Mouse (Mus musculus) erythroid progenitor cell, adult 5-6 weeks (primary cell): ENCODE measurements around the gene Klrd1. TPM values are rescaled to one million over a fixed set of nuclear protein-coding genes. Genes with fewer than 3 reads are reported as not detected.

Source experiments
- total RNA-seq, 2 experiments: library from RNA; stranded (forward) in 1 of 2; stranded (reverse) in 1 of 2; fragments of 150-400 nt in 1 of 2; fragments of 186-747, 209-891 nt in 1 of 2; gene quantifications; 2 replicates each; pipeline versions ENCODE4 v1.2.3 to v1.2.4; 2015 to 2017; ENCODE audit warnings: low replicate concordance in 2 of 2

Klrd1 gene
- total RNA-seq, 2 experiments from 2014 or later: 10.5 TPM; not detected in 1

Other genes starting within 250 kb of the Klrd1 start
- 97.3 and 115 TPM in 2 replicates for gene Clec12a, start 249.1 kb upstream of the Klrd1 start, total RNA-seq (2015; ENCODE audit: low replicate concordance)
- gene Clec12a, start 249.1 kb upstream of the Klrd1 start, total RNA-seq (2017; ENCODE audit: low replicate concordance): 48.9 and 86.8 TPM in 2 replicates
- not detected in 2 replicates for gene Clec12b, start 205.9 kb upstream of the Klrd1 start, total RNA-seq (2015; ENCODE audit: low replicate concordance)
- not detected in 2 replicates for gene Clec12b, start 205.9 kb upstream of the Klrd1 start, total RNA-seq (2017; ENCODE audit: low replicate concordance)
- gene Clec1b, start 194.5 kb upstream of the Klrd1 start, total RNA-seq (2015; ENCODE audit: low replicate concordance): 8.3 TPM in 1 of 2 replicates, not detected in the other
- gene Clec1b, start 194.5 kb upstream of the Klrd1 start, total RNA-seq (2017; ENCODE audit: low replicate concordance): 2.7 TPM in 1 of 2 replicates, not detected in the other
- gene Clec9a, start 182.9 kb upstream of the Klrd1 start, total RNA-seq (2015; ENCODE audit: low replicate concordance): 0.72 TPM in 1 of 2 replicates, not detected in the other
- 0.13 TPM in 1 of 2 replicates, not detected in the other for gene Clec9a, start 182.9 kb upstream of the Klrd1 start, total RNA-seq (2017; ENCODE audit: low replicate concordance)
- not detected in 2 replicates for gene Clec1a, start 139.8 kb upstream of the Klrd1 start, total RNA-seq (2015; ENCODE audit: low replicate concordance)
- 2.0 TPM in 1 of 2 replicates, not detected in the other for gene Clec1a, start 139.8 kb upstream of the Klrd1 start, total RNA-seq (2017; ENCODE audit: low replicate concordance)
- 3.4 and 4.3 TPM in 2 replicates for gene Olr1, start 84.6 kb upstream of the Klrd1 start, total RNA-seq (2015; ENCODE audit: low replicate concordance)
- gene Olr1, start 84.6 kb upstream of the Klrd1 start, total RNA-seq (2017; ENCODE audit: low replicate concordance): 2.2 and 5.6 TPM in 2 replicates
- gene Tmem52b, start 79.2 kb upstream of the Klrd1 start, total RNA-seq (2015; ENCODE audit: low replicate concordance): not detected in 2 replicates
- gene Tmem52b, start 79.2 kb upstream of the Klrd1 start, total RNA-seq (2017; ENCODE audit: low replicate concordance): not detected in 2 replicates
- gene Gabarapl1, start 58.6 kb upstream of the Klrd1 start, total RNA-seq (2015; ENCODE audit: low replicate concordance): 2.1 and 6.5 TPM in 2 replicates
- 9.8 and 17.5 TPM in 2 replicates for gene Gabarapl1, start 58.6 kb upstream of the Klrd1 start, total RNA-seq (2017; ENCODE audit: low replicate concordance)
- not detected in 2 replicates for gene Klre1, start 13.9 kb upstream of the Klrd1 start, total RNA-seq (2015; ENCODE audit: low replicate concordance)
- not detected in 2 replicates for gene Klre1, start 13.9 kb upstream of the Klrd1 start, total RNA-seq (2017; ENCODE audit: low replicate concordance)
- gene Klrk1, start 32.1 kb downstream of the Klrd1 start, total RNA-seq (2015; ENCODE audit: low replicate concordance): 1.8 and 2.5 TPM in 2 replicates
- 2.7 and 3.5 TPM in 2 replicates for gene Klrk1, start 32.1 kb downstream of the Klrd1 start, total RNA-seq (2017; ENCODE audit: low replicate concordance)
- gene Klrc3, start 51.6 kb downstream of the Klrd1 start, total RNA-seq (2015; ENCODE audit: low replicate concordance): not detected in 2 replicates
- gene Klrc3, start 51.6 kb downstream of the Klrd1 start, total RNA-seq (2017; ENCODE audit: low replicate concordance): not detected in 2 replicates
- 1.3 and 2.2 TPM in 2 replicates for gene Klrc2, start 68.9 kb downstream of the Klrd1 start, total RNA-seq (2015; ENCODE audit: low replicate concordance)
- gene Klrc2, start 68.9 kb downstream of the Klrd1 start, total RNA-seq (2017; ENCODE audit: low replicate concordance): 0.90 TPM in 1 of 2 replicates, not detected in the other
- 2.5 TPM in 1 of 2 replicates, not detected in the other for gene Klrc1, start 87.2 kb downstream of the Klrd1 start, total RNA-seq (2015; ENCODE audit: low replicate concordance)
- 7.7 TPM in 1 of 2 replicates, not detected in the other for gene Klrc1, start 87.2 kb downstream of the Klrd1 start, total RNA-seq (2017; ENCODE audit: low replicate concordance)
- gene Klri1, start 125.3 kb downstream of the Klrd1 start, total RNA-seq (2015; ENCODE audit: low replicate concordance): not detected in 2 replicates
- gene Klri1, start 125.3 kb downstream of the Klrd1 start, total RNA-seq (2017; ENCODE audit: low replicate concordance): 2.4 and 4.0 TPM in 2 replicates
- not detected in 2 replicates for gene Klri2, start 148.7 kb downstream of the Klrd1 start, total RNA-seq (2015; ENCODE audit: low replicate concordance)
- 0.39 TPM in 1 of 2 replicates, not detected in the other for gene Klri2, start 148.7 kb downstream of the Klrd1 start, total RNA-seq (2017; ENCODE audit: low replicate concordance)
- gene Gm156, start 192.5 kb downstream of the Klrd1 start, total RNA-seq (2015; ENCODE audit: low replicate concordance): not detected in 2 replicates
- not detected in 2 replicates for gene Gm156, start 192.5 kb downstream of the Klrd1 start, total RNA-seq (2017; ENCODE audit: low replicate concordance)